Comparison of ENCODE assay signal across 9 mouse cellular contexts in the genomic region with DNA sequence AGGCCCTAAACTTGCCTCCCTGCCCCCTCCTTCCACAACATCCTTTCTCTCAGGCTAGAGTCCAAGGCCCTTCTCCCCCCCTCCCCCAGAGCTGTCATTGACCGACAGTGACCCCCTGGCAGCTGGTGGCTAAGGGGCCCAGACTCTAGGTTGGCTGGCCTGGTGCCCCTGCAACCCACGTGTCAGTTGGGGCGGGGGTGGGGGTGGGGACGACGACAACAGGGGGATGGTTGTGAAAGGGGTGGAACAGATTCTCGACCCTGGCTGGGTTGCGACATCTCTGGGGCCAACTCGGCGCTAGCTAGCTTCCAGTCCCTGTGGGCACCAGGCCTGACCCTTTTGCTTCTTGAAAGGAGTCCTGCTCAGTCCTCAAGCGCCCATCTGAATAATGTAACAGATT. TPM values are rescaled to one million over a fixed set of nuclear protein-coding genes. Genes with fewer than 3 reads are reported as not detected.
DNase-seq lines count a peak whose midpoint lies in the region; ATAC-seq and TF ChIP-seq lines count a peak whose summit lies in the region.
"Had no signal": no experiment of that assay in that cellular context is flagged by ENCODE, and none has a peak within 500 bp of the region (broad histone marks: within the 10 kb centered on the region; RNA-seq: fewer than 3 reads in every experiment).

No protein-coding gene starts in this region.

- TF ChIP-seq CTCF in midbrain, postnatal 0 days (IDR thresholded peaks at IDR 0.05) = no peak

- H3K4me2 ChIP-seq in midbrain, embryonic 13.5 days (replicated peaks) = no peak overlapping the region
- peak overlapping the region; percentile 22; the same call in 1 of the 2 replicates for H3K4me2 ChIP-seq in heart, embryonic 11.5 days
- H3K4me2 ChIP-seq in midbrain, postnatal 0 days (ENCODE audit: low read depth, low read length, poor library complexity, severe bottlenecking) = no peak overlapping the region

- peak overlapping the region; percentile 76 for H3K27ac ChIP-seq in midbrain, embryonic 10.5 days (replicated peaks)
- H3K27ac ChIP-seq in midbrain, embryonic 13.5 days = no peak overlapping the region
- H3K27ac ChIP-seq in heart, embryonic 11.5 days (ENCODE audit: low read depth, low read length) = peak overlapping the region; percentile 54
- peak overlapping the region; percentile 44 for H3K27ac ChIP-seq in midbrain, postnatal 0 days (ENCODE audit: low read depth, low read length)

- ATAC-seq in midbrain, embryonic 13.5 days = no peak
- ATAC-seq in heart, embryonic 11.5 days (replicated peaks; ENCODE audit: insufficient number of reproducible peaks, low FRiP score, low TSS enrichment) = no peak
- ATAC-seq in midbrain, postnatal 0 days (ENCODE audit: low FRiP score) = peak; percentile 79

- no peak overlapping the region for H3K4me3 ChIP-seq in midbrain, embryonic 10.5 days
- H3K4me3 ChIP-seq in midbrain, embryonic 13.5 days (replicated peaks) = no peak overlapping the region
- H3K4me3 ChIP-seq in heart, embryonic 11.5 days (ENCODE audit: low read depth, low read length) = no peak overlapping the region
- H3K4me3 ChIP-seq in midbrain, postnatal 0 days (ENCODE audit: low read depth, low read length) = no peak overlapping the region

- H3K9me3 ChIP-seq in midbrain, embryonic 10.5 days (replicated peaks) = peaks cover 10% of the 10 kb centered on the region
- no peaks in the 10 kb centered on the region for H3K9me3 ChIP-seq in midbrain, embryonic 13.5 days
- no peaks in the 10 kb centered on the region for H3K9me3 ChIP-seq in heart, embryonic 11.5 days (replicated peaks; ENCODE audit: control insufficient read depth, low read length)
- no peaks in the 10 kb centered on the region for H3K9me3 ChIP-seq in midbrain, postnatal 0 days (ENCODE audit: low read length)

- 37% methylated on average over 10 of the region's 10 CpGs for WGBS in midbrain, embryonic 10.5 days
- WGBS in midbrain, embryonic 13.5 days = 34% methylated on average over 10 of the region's 10 CpGs
- 24% methylated on average over 10 of the region's 10 CpGs for WGBS in heart, embryonic 11.5 days (ENCODE audit: insufficient replicate concordance)
- 36% methylated on average over 9 of the region's 10 CpGs for WGBS in midbrain, postnatal 0 days

- no peak overlapping the region for H3K9ac ChIP-seq in midbrain, embryonic 13.5 days (replicated peaks)
- no peak overlapping the region for H3K9ac ChIP-seq in heart, embryonic 11.5 days (ENCODE audit: low read depth, low read length)
- no peak overlapping the region for H3K9ac ChIP-seq in midbrain, postnatal 0 days (replicated peaks; ENCODE audit: low read length, poor library complexity, severe bottlenecking)

- H3K36me3 ChIP-seq in midbrain, embryonic 10.5 days = peaks cover 14% of the 10 kb centered on the region
- peaks cover 10% of the 10 kb centered on the region for H3K36me3 ChIP-seq in midbrain, embryonic 13.5 days
- peaks cover 6% of the 10 kb centered on the region for H3K36me3 ChIP-seq in heart, embryonic 11.5 days (ENCODE audit: control insufficient read depth, insufficient read depth, low read length)
- no peaks in the 10 kb centered on the region for H3K36me3 ChIP-seq in midbrain, postnatal 0 days (ENCODE audit: insufficient read depth, low read length)

- peaks cover 31% of the 10 kb centered on the region for H3K4me1 ChIP-seq in midbrain, embryonic 10.5 days
- peaks cover 13% of the 10 kb centered on the region for H3K4me1 ChIP-seq in midbrain, embryonic 13.5 days (replicated peaks)
- peaks cover 32% of the 10 kb centered on the region for H3K4me1 ChIP-seq in heart, embryonic 11.5 days (ENCODE audit: control insufficient read depth, insufficient read depth, low read length)
- H3K4me1 ChIP-seq in midbrain, postnatal 0 days (ENCODE audit: insufficient read depth, low read length) = no peaks in the 10 kb centered on the region

- no peaks in the 10 kb centered on the region for H3K27me3 ChIP-seq in midbrain, embryonic 10.5 days (ENCODE audit: low read depth, poor library complexity, severe bottlenecking)
- no peaks in the 10 kb centered on the region for H3K27me3 ChIP-seq in midbrain, embryonic 13.5 days
- no peaks in the 10 kb centered on the region for H3K27me3 ChIP-seq in heart, embryonic 11.5 days (ENCODE audit: control insufficient read depth, insufficient read depth, low read length)
- H3K27me3 ChIP-seq in midbrain, postnatal 0 days (ENCODE audit: insufficient read depth, low read length) = no peaks in the 10 kb centered on the region

- peak; percentile 56 to 86 for DNase-seq in adrenal gland, adult (ENCODE audit: inconsistent age in 2 of 2, low spot score in 1 of 2)
- no peak for DNase-seq in adrenal gland, adult 8-10 months
- DNase-seq in midbrain, embryonic 10.5 days (ENCODE audit: low spot score) = no peak
- peak; percentile 77 for DNase-seq in liver
- peak; percentile 83 for DNase-seq in midbrain, postnatal 0 days (ENCODE audit: low spot score)
- DNase-seq in T-cell, adult 2 months (ENCODE audit: low spot score) = no peak

RNA-seq across cellular contexts. Expression of a gene that starts 1.0 kb away (rescaled TPM):
- 100 to 1,000 TPM in 2 of 4 experiments, 10 to 100 TPM in 2; 11.6 to 554 (median 210) TPM for total RNA-seq in adrenal gland, adult 8-10 months (2022)
- polyA plus RNA-seq in midbrain, embryonic 10.5 days (2016; fragmentation: Nextera tagmentation; extraction: Ambion mirVana) = 1.7 and 1.9 TPM in 2 replicates
- polyA plus RNA-seq in midbrain, embryonic 13.5 days (2015; fragmentation: Nextera tagmentation; extraction: Ambion mirVana) = 0.94 and 1.0 TPM in 2 replicates
- 6.9 and 10.8 TPM in 2 replicates for polyA plus RNA-seq in heart, embryonic 11.5 days (2014; fragmentation: Nextera tagmentation; extraction: Ambion mirVana)
- 3.6 and 5.1 TPM in 2 replicates for total RNA-seq in midbrain, postnatal 0 days (2014; rRNA removed)
- polyA plus RNA-seq in midbrain, postnatal 0 days (2015; fragmentation: Nextera tagmentation; extraction: Ambion mirVana) = 7.9 and 9.0 TPM in 2 replicates

RNA-seq across cellular contexts. Expression of a gene that starts 5.6 kb away (rescaled TPM):
- 1,000 to 10,000 TPM in 3 of 4 experiments, 100 to 1,000 TPM in 1; 996 to 1,300 (median 1,120) TPM for total RNA-seq in adrenal gland, adult 8-10 months (2022)
- polyA plus RNA-seq in midbrain, embryonic 10.5 days (2016; fragmentation: Nextera tagmentation; extraction: Ambion mirVana) = 166 and 199 TPM in 2 replicates
- 173 and 194 TPM in 2 replicates for polyA plus RNA-seq in midbrain, embryonic 13.5 days (2015; fragmentation: Nextera tagmentation; extraction: Ambion mirVana)
- 357 and 371 TPM in 2 replicates for polyA plus RNA-seq in heart, embryonic 11.5 days (2014; fragmentation: Nextera tagmentation; extraction: Ambion mirVana)
- total RNA-seq in midbrain, postnatal 0 days (2014; rRNA removed) = 1,618 and 2,613 TPM in 2 replicates
- polyA plus RNA-seq in midbrain, postnatal 0 days (2015; fragmentation: Nextera tagmentation; extraction: Ambion mirVana) = 2,139 and 2,488 TPM in 2 replicates

RNA-seq across cellular contexts. Expression of a gene that starts 12.1 kb away (rescaled TPM):
- total RNA-seq in adrenal gland, adult 8-10 months (2022) = 100 to 1,000 TPM in 2 of 4 experiments, 10 to 100 TPM in 2; 48.6 to 249 (median 89.6) TPM
- not detected in 2 replicates for polyA plus RNA-seq in midbrain, embryonic 10.5 days (2016; fragmentation: Nextera tagmentation; extraction: Ambion mirVana)
- not detected in 2 replicates for polyA plus RNA-seq in midbrain, embryonic 13.5 days (2015; fragmentation: Nextera tagmentation; extraction: Ambion mirVana)
- polyA plus RNA-seq in heart, embryonic 11.5 days (2014; fragmentation: Nextera tagmentation; extraction: Ambion mirVana) = 0.34 TPM in 1 of 2 replicates, not detected in the other
- total RNA-seq in midbrain, postnatal 0 days (2014; rRNA removed) = not detected in 2 replicates
- not detected in 2 replicates for polyA plus RNA-seq in midbrain, postnatal 0 days (2015; fragmentation: Nextera tagmentation; extraction: Ambion mirVana)
- total RNA-seq: left cerebral cortex, postnatal 10 days had no signal

RNA-seq across cellular contexts. Expression of a gene that starts 12.2 kb away (rescaled TPM):
- 1 to 10 TPM in 2 of 4 experiments, under 1 TPM in 1, not detected in 1; 0.54 to 3.0 (median 1.9) TPM for total RNA-seq in adrenal gland, adult 8-10 months (2022)
- polyA plus RNA-seq in midbrain, embryonic 10.5 days (2016; fragmentation: Nextera tagmentation; extraction: Ambion mirVana) = not detected in 2 replicates
- not detected in 2 replicates for polyA plus RNA-seq in midbrain, embryonic 13.5 days (2015; fragmentation: Nextera tagmentation; extraction: Ambion mirVana)
- polyA plus RNA-seq in heart, embryonic 11.5 days (2014; fragmentation: Nextera tagmentation; extraction: Ambion mirVana) = 1.2 TPM in 1 of 2 replicates, not detected in the other
- not detected in 2 replicates for total RNA-seq in midbrain, postnatal 0 days (2014; rRNA removed)
- polyA plus RNA-seq in midbrain, postnatal 0 days (2015; fragmentation: Nextera tagmentation; extraction: Ambion mirVana) = not detected in 2 replicates
- total RNA-seq: left cerebral cortex, postnatal 10 days had no signal

RNA-seq across cellular contexts. Expression of a gene that starts 15.7 kb away (rescaled TPM):
- total RNA-seq in adrenal gland, adult 8-10 months (2022) = 1 to 10 TPM in 3 of 4 experiments, not detected in 1; 1.0 to 2.6 (median 1.4) TPM
- 0.22 and 0.26 TPM in 2 replicates for polyA plus RNA-seq in midbrain, embryonic 10.5 days (2016; fragmentation: Nextera tagmentation; extraction: Ambion mirVana)
- 0.23 TPM in 1 of 2 replicates, not detected in the other for polyA plus RNA-seq in midbrain, embryonic 13.5 days (2015; fragmentation: Nextera tagmentation; extraction: Ambion mirVana)
- 4.9 TPM in 1 of 2 replicates, not detected in the other for polyA plus RNA-seq in heart, embryonic 11.5 days (2014; fragmentation: Nextera tagmentation; extraction: Ambion mirVana)
- total RNA-seq in midbrain, postnatal 0 days (2014; rRNA removed) = 1.7 TPM in 1 of 2 replicates, not detected in the other
- polyA plus RNA-seq in midbrain, postnatal 0 days (2015; fragmentation: Nextera tagmentation; extraction: Ambion mirVana) = 0.30 and 0.32 TPM in 2 replicates
- total RNA-seq: left cerebral cortex, postnatal 10 days had no signal

Comparison
In these comparisons a context has a peak if more than half of its experiments do, and no peak if none do; other contexts are left out.
1. DNase-seq: peak in adrenal gland, adult (2 of 2), liver (single experiment) and midbrain, postnatal 0 days (single experiment); none in adrenal gland, adult 8-10 months (single experiment), midbrain, embryonic 10.5 days (single experiment) and T-cell, adult 2 months (single experiment).